21 mouse cellular contexts compared by ENCODE assay signal in genomic region chr6:137506563-137506962, GRCm38 (mm10).
"Had no signal": no experiment of that assay in that cellular context is flagged by ENCODE, and none has a peak within 500 bp of the region (broad histone marks: within the 10 kb centered on the region; RNA-seq: fewer than 3 reads in every experiment).

No protein-coding gene starts in this region.

- H3K4me2 ChIP-seq: limb, embryonic 13.5 days; liver, embryonic 12.5 days; liver, embryonic 15.5 days; lung, embryonic 15.5 days; midbrain, embryonic 12.5 days; midbrain, embryonic 15.5 days; neural tube, embryonic 12.5 days; neural tube, embryonic 15.5 days had no signal

- H3K4me1 ChIP-seq: limb, embryonic 10.5 days; limb, embryonic 13.5 days; liver, embryonic 12.5 days; liver, embryonic 15.5 days; lung, embryonic 15.5 days; midbrain, embryonic 12.5 days; midbrain, embryonic 15.5 days; neural tube, embryonic 12.5 days; neural tube, embryonic 15.5 days had no signal

- DNase-seq: kidney, adult 2 months; kidney, postnatal 25 days; layer of hippocampus, adult 9-11 months; liver; lung, adult 18-20 months; lung, postnatal 10 days; lung, postnatal 36 days; right cerebral cortex, adult 18-20 months; thymus, postnatal 25 days had no signal

- H3K9ac ChIP-seq: limb, embryonic 13.5 days; liver, embryonic 12.5 days; liver, embryonic 15.5 days; lung, embryonic 15.5 days; midbrain, embryonic 12.5 days; midbrain, embryonic 15.5 days; neural tube, embryonic 12.5 days; neural tube, embryonic 15.5 days had no signal

- H3K4me3 ChIP-seq: layer of hippocampus, adult 2 months; limb, embryonic 10.5 days; limb, embryonic 13.5 days; liver, embryonic 12.5 days; liver, embryonic 15.5 days; lung, embryonic 15.5 days; megakaryocyte, embryonic 14.5 days; midbrain, embryonic 12.5 days; midbrain, embryonic 15.5 days; neural tube, embryonic 12.5 days; neural tube, embryonic 15.5 days had no signal

- H3K36me3 ChIP-seq: limb, embryonic 10.5 days; liver, embryonic 12.5 days; liver, embryonic 15.5 days; midbrain, embryonic 12.5 days; midbrain, embryonic 15.5 days; neural tube, embryonic 12.5 days; neural tube, embryonic 15.5 days had no signal

- H3K27me3 ChIP-seq: limb, embryonic 13.5 days; liver, embryonic 12.5 days; liver, embryonic 15.5 days; lung, embryonic 15.5 days; midbrain, embryonic 12.5 days; midbrain, embryonic 15.5 days; neural tube, embryonic 12.5 days; neural tube, embryonic 15.5 days had no signal

- ATAC-seq: liver, embryonic 12.5 days; midbrain, embryonic 15.5 days had no signal

- H3K9me3 ChIP-seq: limb, embryonic 10.5 days; limb, embryonic 13.5 days; liver, embryonic 12.5 days; liver, embryonic 15.5 days; lung, embryonic 15.5 days; midbrain, embryonic 12.5 days; midbrain, embryonic 15.5 days; neural tube, embryonic 12.5 days; neural tube, embryonic 15.5 days had no signal

- H3K27ac ChIP-seq: kidney, postnatal 0 days; layer of hippocampus, adult 2 months; limb, embryonic 10.5 days; limb, embryonic 13.5 days; liver, embryonic 12.5 days; liver, embryonic 15.5 days; lung, embryonic 15.5 days; midbrain, embryonic 12.5 days; midbrain, embryonic 15.5 days; neural tube, embryonic 12.5 days; neural tube, embryonic 15.5 days had no signal
